10 mouse cellular contexts compared by ENCODE assay signal in genomic region chr5:100178122-100178780, GRCm38 (mm10). TPM values are rescaled to one million over a fixed set of nuclear protein-coding genes. Genes with fewer than 3 reads are reported as not detected.
DNase-seq lines count a peak whose midpoint lies in the region; ATAC-seq and TF ChIP-seq lines count a peak whose summit lies in the region.
"Had no signal": no experiment of that assay in that cellular context is flagged by ENCODE, and none has a peak within 500 bp of the region (broad histone marks: within the 10 kb centered on the region; RNA-seq: fewer than 3 reads in every experiment).

No protein-coding gene starts in this region.

- WGBS in lung, embryonic 14.5 days = 56% methylated on average over 4 of the region's 4 CpGs
- WGBS in forebrain, embryonic 11.5 days = 62% methylated on average over 4 of the region's 4 CpGs
- 78% methylated on average over 4 of the region's 4 CpGs for WGBS in hindbrain, embryonic 14.5 days
- WGBS in midbrain, embryonic 16.5 days = 71% methylated on average over 4 of the region's 4 CpGs

- TF ChIP-seq CTCF in lung, embryonic 14.5 days (IDR thresholded peaks at IDR 0.05; ENCODE audit: low read depth) = no peak

- H3K9me3 ChIP-seq in lung, embryonic 14.5 days (ENCODE audit: low read depth, low read length) = no peaks in the 10 kb centered on the region
- H3K9me3 ChIP-seq in forebrain, embryonic 11.5 days (ENCODE audit: control insufficient read depth, low read length) = no peaks in the 10 kb centered on the region
- no peaks in the 10 kb centered on the region for H3K9me3 ChIP-seq in hindbrain, embryonic 14.5 days (ENCODE audit: control insufficient read depth, low read length)
- no peaks in the 10 kb centered on the region for H3K9me3 ChIP-seq in midbrain, embryonic 16.5 days (replicated peaks; ENCODE audit: control insufficient read depth, low read length, poor library complexity, severe bottlenecking)
- H3K9me3 ChIP-seq: heart, embryonic 10.5 days; liver, embryonic 13.5 days had no signal

- no peak overlapping the region for H3K4me2 ChIP-seq in lung, embryonic 14.5 days
- H3K4me2 ChIP-seq in forebrain, embryonic 11.5 days (ENCODE audit: low read depth, low read length, severe bottlenecking) = no peak overlapping the region
- H3K4me2 ChIP-seq in hindbrain, embryonic 14.5 days (replicated peaks) = no peak overlapping the region
- no peak overlapping the region for H3K4me2 ChIP-seq in midbrain, embryonic 16.5 days (ENCODE audit: low read length)
- H3K4me2 ChIP-seq: liver, embryonic 13.5 days had no signal

- H3K4me3 ChIP-seq in lung, embryonic 14.5 days (ENCODE audit: low read depth, low read length) = no peak overlapping the region
- no peak overlapping the region for H3K4me3 ChIP-seq in forebrain, embryonic 11.5 days (ENCODE audit: low read depth, low read length)
- no peak overlapping the region for H3K4me3 ChIP-seq in hindbrain, embryonic 14.5 days (replicated peaks; ENCODE audit: low read length)
- no peak overlapping the region for H3K4me3 ChIP-seq in midbrain, embryonic 16.5 days (ENCODE audit: low read depth, low read length)
- H3K4me3 ChIP-seq: heart, embryonic 10.5 days; liver, embryonic 13.5 days had no signal

- no peak overlapping the region for H3K9ac ChIP-seq in lung, embryonic 14.5 days
- no peak overlapping the region for H3K9ac ChIP-seq in forebrain, embryonic 11.5 days (ENCODE audit: low read length)
- H3K9ac ChIP-seq in hindbrain, embryonic 14.5 days = no peak overlapping the region
- H3K9ac ChIP-seq in midbrain, embryonic 16.5 days (ENCODE audit: low read depth, low read length) = no peak overlapping the region
- H3K9ac ChIP-seq: liver, embryonic 13.5 days had no signal

- H3K4me1 ChIP-seq in lung, embryonic 14.5 days (ENCODE audit: insufficient read depth) = 0 out of 2 replicates have a peak, but pooled peaks cover 7% of the 10 kb centered on the region
- H3K4me1 ChIP-seq in forebrain, embryonic 11.5 days (replicated peaks; ENCODE audit: control insufficient read depth, insufficient read depth, low read length) = peaks cover 6% of the 10 kb centered on the region
- H3K4me1 ChIP-seq in hindbrain, embryonic 14.5 days (replicated peaks; ENCODE audit: control insufficient read depth, insufficient read depth, low read length) = 0 out of 2 replicates have a peak, but pooled peaks cover 13% of the 10 kb centered on the region
- peaks cover 11% of the 10 kb centered on the region for H3K4me1 ChIP-seq in midbrain, embryonic 16.5 days (ENCODE audit: control insufficient read depth, insufficient read depth, low read length)
- H3K4me1 ChIP-seq: heart, embryonic 10.5 days had no signal

- no peaks in the 10 kb centered on the region for H3K36me3 ChIP-seq in lung, embryonic 14.5 days (ENCODE audit: insufficient read depth)
- no peaks in the 10 kb centered on the region for H3K36me3 ChIP-seq in forebrain, embryonic 11.5 days (ENCODE audit: control insufficient read depth, insufficient read depth, low read length)
- no peaks in the 10 kb centered on the region for H3K36me3 ChIP-seq in hindbrain, embryonic 14.5 days (replicated peaks; ENCODE audit: control insufficient read depth, insufficient read depth)
- H3K36me3 ChIP-seq in midbrain, embryonic 16.5 days (ENCODE audit: control insufficient read depth, insufficient read depth, low read length) = no peaks in the 10 kb centered on the region
- H3K36me3 ChIP-seq: heart, embryonic 10.5 days; liver, embryonic 13.5 days had no signal

- H3K27me3 ChIP-seq in lung, embryonic 14.5 days (ENCODE audit: insufficient read depth, low read length) = no peaks in the 10 kb centered on the region
- no peaks in the 10 kb centered on the region for H3K27me3 ChIP-seq in forebrain, embryonic 11.5 days (ENCODE audit: control insufficient read depth, insufficient read depth, low read length)
- H3K27me3 ChIP-seq in hindbrain, embryonic 14.5 days (ENCODE audit: control insufficient read depth, insufficient read depth, low read length) = no peaks in the 10 kb centered on the region
- H3K27me3 ChIP-seq in midbrain, embryonic 16.5 days (ENCODE audit: control insufficient read depth, insufficient read depth, low read depth, low read length) = no peaks in the 10 kb centered on the region
- H3K27me3 ChIP-seq: liver, embryonic 13.5 days had no signal

- peak; percentile 58 for DNase-seq in lung, embryonic 14.5 days
- no peak for DNase-seq in lung, adult 18-20 months
- DNase-seq in forebrain, embryonic 11.5 days (ENCODE audit: low spot score) = peak; percentile 76
- DNase-seq in hindbrain, embryonic 14.5 days (ENCODE audit: low spot score) = peak; percentile 67
- DNase-seq in embryo, embryonic 10 days (ENCODE audit: low spot score) = no peak
- DNase-seq in urinary bladder, postnatal 25 days (ENCODE audit: low spot score) = no peak
- DNase-seq: kidney, postnatal 4 days; liver, embryonic 13.5 days had no signal

- no peak overlapping the region; the same call in 1 of the 2 replicates for H3K27ac ChIP-seq in lung, embryonic 14.5 days (ENCODE audit: low read depth)
- peak overlapping the region; percentile 63; the same call in 1 of the 2 replicates for H3K27ac ChIP-seq in forebrain, embryonic 11.5 days (ENCODE audit: low read depth, low read length)
- no peak overlapping the region for H3K27ac ChIP-seq in hindbrain, embryonic 14.5 days
- no peak overlapping the region for H3K27ac ChIP-seq in midbrain, embryonic 16.5 days (ENCODE audit: low read length)
- H3K27ac ChIP-seq: heart, embryonic 10.5 days; liver, embryonic 13.5 days had no signal

- no peak for ATAC-seq in lung, embryonic 14.5 days (ENCODE audit: insufficient read depth)
- ATAC-seq in forebrain, embryonic 11.5 days (replicated peaks; ENCODE audit: low FRiP score) = peak; percentile 93
- ATAC-seq in hindbrain, embryonic 14.5 days (ENCODE audit: low FRiP score) = peak; percentile 87; the same call in 1 of the 2 replicates
- peak; percentile 77 for ATAC-seq in midbrain, embryonic 16.5 days

RNA-seq across cellular contexts. Expression of gene Tmem150c, which starts 18.6 kb away (rescaled TPM):
- polyA plus RNA-seq in lung, embryonic 14.5 days (2014; fragmentation: Nextera tagmentation; extraction: Ambion mirVana) = 3.3 and 5.0 TPM in 2 replicates
- polyA plus RNA-seq in forebrain, embryonic 11.5 days (2014; fragmentation: Nextera tagmentation; extraction: Ambion mirVana) = 2.4 TPM in 2 replicates
- polyA plus RNA-seq in hindbrain, embryonic 14.5 days (2014; fragmentation: Nextera tagmentation; extraction: Ambion mirVana) = 24.2 and 26.8 TPM in 2 replicates
- 51.9 and 60.2 TPM in 2 replicates for polyA plus RNA-seq in midbrain, embryonic 16.5 days (2015; fragmentation: Nextera tagmentation; extraction: Ambion mirVana)

Comparison
In these comparisons a context has a peak if more than half of its experiments do, and no peak if none do; other contexts are left out.
1. DNase-seq: peak in lung, embryonic 14.5 days (single experiment), forebrain, embryonic 11.5 days (single experiment) and hindbrain, embryonic 14.5 days (single experiment); none in lung, adult 18-20 months (0 of 2), embryo, embryonic 10 days (single experiment) and urinary bladder, postnatal 25 days (single experiment).